Mouse (Mus musculus) heart, postnatal 4 days (tissue): ENCODE data around the gene Cryba2. TPM values are rescaled to one million over a fixed set of nuclear protein-coding genes. Genes with fewer than 3 reads are reported as not detected.

Source experiments
- DNase-seq: peaks from one replicate; pipeline ENCODE4 v3.0.0; 2021
- total RNA-seq, 2 experiments: library from RNA; stranded (reverse); gene quantifications; 2 replicates each; pipeline ENCODE4 v1.2.3; 2021

The Cryba2 gene
- total RNA-seq, 2 experiments from 2014 or later = not detected

DNA sequence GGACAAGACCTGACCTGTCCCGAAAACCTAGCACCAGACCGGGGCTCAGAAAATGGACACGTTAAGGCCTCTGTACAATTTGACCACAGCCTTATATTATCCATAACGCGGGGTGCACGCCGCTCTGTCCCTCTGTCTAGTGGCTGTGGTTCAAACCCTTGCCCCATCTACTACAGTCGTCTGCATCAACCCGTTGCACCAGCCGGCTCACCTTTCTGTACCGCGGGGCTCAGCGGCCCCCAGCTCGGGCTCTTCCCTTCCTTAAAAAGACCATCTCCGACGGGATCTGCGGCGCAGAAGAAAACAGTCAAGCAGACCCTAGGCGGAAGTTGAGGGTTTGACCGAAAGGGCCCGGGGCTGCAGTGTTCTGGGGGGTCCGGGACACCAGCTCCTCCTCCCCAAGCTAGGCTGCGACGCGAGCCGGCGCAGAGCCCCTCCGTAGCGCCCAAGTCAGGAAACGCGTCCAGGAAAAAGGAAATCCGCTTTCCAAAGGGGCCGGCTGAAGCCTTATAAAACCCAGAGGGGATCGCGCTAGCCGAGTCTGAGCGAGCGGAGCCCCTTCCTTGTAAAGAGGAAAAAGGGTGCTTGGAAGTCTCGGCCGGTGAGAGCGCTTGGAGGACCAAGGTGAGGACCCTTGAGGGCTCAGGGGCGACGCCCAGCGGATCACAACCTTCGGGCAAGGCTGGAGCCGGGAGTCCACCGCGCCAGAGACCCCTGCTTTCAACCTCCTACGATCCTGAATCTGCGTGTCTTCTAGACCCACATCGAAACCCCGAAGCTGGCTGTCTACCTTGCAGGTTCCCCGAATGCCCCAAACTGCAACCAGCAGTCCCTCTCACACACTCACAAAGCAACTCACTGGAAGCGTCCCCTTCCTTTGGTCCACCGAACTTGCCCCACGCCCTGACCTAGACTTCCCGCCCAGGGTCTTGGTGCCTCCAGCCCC lies 8.5 kb downstream of the Cryba2 start:
- no peak for DNase-seq

DNA sequence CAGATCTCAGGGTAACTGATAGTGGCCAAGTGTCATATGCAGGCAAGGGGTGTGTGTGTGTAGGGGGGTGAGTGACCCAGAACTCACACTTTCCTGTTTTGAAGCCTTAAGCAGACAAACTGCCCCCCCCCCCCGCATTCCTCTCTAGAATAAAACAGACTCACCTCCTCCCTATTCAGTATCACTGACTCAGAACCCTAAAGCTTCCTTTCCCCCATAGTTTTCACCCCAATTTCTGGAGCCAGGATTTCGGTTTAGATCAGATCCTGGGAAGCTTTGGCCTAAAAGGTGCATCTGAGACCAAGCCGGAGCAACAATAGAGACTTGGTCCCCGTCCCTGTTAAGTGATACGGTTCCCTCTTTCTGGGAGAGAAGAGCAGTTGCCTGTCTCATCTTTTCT lies 9.5 kb downstream of the Cryba2 start:
- no peak for DNase-seq

DNA sequence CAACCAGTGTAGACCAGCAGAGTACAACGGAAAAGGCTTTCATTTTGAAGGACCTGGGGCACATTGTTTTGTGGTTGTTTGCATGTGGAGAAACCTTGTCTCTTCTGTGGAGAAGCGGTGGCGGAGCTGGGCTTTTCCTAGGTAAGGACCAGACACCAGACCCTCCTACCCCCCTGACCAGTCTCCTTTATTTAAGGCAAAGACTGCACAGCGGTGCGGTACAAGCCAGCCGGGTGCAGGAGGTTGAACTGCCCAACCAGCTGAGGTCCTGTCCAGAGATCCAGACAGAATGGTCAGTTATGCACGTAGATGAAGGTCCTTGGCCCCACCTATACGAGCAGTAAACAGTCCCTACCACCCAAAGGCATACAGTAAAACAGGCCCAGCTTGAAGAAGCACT lies 10.1 kb downstream of the Cryba2 start:
- DNase-seq = no peak

DNA sequence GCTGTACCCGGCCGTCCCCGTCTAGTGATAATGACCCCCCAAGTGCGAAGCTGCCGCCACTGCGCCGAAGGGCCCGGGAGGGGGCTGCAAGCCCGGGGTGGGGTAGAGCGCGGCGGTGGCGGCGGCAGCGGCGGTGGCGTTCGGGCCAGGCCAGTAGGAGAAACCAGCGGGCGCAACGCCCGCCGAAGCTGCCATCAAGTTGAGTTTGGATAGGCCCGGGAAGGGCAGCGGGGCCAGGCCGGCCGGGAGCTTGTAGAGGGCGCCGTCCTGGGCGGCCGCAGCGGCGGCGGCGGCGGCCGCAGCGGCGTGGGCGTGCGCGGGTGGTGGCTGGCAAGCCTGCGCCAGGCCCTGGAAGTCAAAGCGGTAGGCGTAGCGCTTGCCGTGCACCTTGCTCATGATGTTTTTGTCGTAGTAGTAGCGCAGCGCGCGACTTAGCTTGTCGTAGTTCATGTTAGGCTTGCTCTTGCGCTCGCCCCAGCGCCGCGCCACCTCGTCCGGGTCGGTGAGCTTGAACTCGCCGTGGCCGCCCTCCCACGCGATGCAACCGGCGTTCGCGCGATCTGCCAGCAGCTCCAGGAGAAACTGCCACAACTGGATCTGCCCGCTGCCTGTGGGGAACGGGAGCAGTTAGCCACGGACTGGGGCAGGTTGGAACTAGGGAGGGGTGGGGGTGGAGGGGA lies 10.7 kb downstream of the Cryba2 start:
- DNase-seq = no peak

DNA sequence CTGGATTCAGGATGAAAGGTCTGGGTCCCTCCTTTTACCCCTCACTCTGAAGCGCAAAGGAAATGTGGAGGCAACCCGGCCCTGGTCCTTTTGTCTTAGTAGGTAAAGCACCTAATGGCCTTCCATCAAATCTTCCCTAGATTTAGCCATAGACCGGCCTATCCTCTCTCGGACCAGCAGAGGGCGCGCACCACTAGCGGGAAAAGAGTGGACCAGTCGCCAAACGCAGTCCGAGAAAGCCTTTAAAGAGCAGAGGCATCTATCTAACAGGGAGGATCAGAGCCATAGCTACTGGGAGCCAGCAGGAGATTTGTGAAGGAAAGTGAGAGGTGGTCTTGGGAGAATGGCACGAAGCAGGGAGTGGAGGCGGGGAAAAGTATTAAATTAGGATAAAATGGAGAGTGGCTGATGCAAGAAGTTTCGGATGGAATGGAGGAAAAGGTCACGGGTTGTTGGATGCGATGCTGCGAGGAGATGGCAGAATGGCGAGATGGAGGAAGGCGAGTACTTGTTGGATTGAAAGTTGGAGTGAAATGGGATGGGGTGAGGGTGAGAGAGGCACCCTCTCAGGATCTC lies 12.1 kb downstream of the Cryba2 start:
- peak; percentile 73 for DNase-seq

DNA sequence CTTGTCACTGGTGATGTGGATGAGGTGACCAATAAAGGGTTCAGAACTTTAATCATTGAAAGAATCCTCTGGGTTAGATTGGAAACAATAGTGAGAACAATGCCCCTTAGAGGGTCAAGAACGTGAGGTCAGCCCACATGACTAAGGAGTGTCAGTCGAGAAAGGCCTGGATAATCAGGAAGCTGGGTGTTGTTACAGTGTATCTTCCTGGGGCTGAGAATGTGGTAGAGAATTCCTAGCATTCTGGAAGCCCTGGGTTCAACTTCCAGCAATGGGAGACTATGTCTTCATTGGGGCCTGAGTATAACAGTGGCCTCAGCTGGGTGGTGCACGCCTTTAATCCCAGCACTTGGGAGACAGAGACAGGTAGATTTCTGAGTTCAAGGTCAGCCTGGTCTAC lies 15.7 kb downstream of the Cryba2 start:
- DNase-seq = no peak

DNA sequence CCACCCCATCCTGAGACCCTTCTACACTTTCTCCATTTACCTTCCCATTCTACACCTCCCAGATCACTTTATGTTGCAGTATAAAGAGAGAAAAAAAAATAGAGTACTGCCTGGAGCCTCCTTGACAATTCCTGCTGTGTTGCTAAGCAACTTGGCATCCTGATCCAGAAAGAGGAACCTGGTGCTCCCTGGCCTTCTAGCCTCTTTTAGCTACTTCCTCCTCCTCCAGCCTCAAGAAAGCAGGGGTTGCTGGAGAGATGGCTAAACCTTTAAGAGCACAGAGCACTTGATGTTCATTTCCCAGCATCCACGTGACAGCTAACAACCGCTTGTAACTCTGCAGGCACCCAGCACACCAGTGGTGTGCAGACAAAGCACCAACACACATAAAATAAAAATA lies 20.7 kb downstream of the Cryba2 start:
- no peak for DNase-seq

DNA sequence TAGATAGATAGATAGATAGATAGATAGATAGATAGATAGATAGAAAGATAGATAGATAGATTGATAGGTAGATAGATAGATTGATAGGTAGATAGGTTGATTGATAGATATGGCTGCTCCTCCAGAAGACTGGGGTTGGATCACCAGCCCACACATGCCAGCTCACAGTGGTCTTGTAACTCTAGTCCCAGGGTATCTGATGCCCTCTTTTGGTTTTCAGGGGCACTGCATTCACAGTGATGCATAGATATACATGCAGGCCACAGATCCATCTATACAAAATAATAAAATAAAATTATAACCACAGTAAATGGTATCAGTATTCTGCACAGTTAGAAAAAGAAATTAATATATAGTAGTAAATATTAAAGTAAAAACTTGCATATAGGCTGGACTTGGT lies 31.2 kb downstream of the Cryba2 start:
- no peak for DNase-seq

DNA sequence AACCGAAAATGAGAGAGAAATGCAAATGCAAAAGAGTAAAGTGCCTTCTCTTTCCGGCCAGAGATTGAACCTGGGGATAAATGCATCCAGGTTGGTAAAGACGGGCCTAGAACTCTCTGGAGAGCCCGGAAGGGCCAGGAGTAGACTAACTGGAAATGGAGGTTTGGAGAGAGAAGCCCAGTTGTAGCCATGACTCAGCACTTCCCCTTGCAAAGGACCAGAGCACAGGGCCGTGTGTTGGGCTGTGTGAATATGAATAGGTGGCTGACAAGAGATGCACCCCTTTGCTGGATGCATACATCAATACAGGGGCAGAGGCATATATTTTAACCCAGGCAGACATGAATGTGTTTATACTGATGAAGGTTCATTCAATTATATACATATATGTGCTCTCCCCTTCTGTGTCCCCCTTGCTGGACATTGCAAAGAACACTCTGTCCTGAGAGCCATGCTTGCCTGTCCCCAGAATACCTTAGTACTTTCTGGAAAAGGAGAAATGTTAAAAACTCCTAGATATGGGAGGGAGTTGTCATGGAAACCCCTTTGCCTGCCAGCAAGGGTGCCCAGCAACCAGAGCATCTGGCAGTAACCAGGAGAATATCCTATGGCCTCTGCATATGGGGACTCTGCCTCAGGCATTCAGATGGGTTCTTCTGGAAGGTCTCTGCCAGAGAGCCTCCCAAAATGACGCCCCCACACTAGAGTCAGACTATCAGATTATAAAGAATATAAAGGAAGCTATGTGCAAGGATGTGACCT lies 33.5 kb downstream of the Cryba2 start:
- DNase-seq = no peak

DNA sequence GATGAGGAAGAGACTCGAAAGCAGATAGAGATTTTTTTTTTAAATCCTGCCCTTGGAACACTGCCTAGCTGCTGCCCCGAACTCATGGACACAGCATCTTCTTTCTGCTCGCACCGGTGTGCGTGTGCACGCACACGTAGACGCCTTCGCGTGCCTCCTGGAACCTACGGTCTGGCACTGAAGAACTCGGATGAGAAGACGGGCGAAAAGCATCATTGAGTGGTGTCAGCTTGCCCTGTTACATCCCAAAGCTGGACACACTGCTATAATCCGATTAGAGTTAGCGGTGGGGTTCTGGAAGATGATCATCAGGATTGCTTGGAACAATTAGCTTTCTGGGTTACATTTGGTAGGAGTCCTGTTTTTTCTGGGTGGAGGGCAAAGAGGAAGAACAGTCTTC lies 34.1 kb downstream of the Cryba2 start:
- DNase-seq = no peak

DNA sequence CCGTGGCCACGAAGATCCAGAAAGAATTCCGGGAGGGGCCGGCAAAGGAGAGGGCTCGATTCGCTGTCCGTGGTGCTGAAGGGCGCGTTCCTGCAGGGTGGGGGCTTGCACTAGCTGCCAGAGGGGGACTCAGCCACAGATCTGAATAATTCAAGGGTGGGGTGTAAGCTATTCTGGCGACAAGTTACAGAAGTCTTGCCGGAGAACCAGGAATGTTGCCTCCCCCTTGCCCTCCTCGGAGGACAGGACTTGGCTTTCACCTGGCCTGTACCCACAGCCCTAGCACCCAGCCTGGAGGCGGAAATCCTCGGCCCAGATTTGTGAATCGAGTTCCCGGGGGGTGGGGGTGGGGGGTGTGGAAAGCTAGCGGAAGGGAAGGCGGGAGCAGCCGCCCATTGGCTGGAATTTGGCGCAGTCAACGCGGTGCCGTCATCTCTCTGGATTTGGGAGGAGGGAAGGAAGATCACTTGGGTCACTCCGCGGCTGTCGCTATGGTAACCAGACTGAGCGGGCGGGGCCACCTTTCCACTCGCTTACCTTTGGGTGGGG lies 34.7 kb downstream of the Cryba2 start:
- peak; percentile 81 for DNase-seq

DNA sequence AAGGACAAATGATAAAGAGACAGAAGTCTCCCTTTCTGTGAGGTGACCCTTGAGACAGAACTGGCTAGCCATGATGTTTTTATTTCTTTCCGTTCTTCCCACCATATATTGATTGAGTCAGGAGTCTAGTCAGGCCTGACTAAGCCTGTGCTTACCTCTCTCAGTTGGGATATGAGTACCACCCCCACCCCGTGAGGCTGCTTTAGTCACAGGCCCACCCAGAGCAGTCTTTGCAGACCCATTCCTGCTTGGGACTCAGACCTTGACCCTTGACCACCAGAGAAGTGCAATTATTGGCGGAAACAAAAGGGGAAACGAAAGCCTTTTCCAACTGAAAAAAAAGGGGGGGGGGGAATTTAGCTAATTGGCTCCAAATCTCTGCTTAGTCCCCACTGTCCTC lies 35.3 kb downstream of the Cryba2 start:
- DNase-seq = no peak

DNA sequence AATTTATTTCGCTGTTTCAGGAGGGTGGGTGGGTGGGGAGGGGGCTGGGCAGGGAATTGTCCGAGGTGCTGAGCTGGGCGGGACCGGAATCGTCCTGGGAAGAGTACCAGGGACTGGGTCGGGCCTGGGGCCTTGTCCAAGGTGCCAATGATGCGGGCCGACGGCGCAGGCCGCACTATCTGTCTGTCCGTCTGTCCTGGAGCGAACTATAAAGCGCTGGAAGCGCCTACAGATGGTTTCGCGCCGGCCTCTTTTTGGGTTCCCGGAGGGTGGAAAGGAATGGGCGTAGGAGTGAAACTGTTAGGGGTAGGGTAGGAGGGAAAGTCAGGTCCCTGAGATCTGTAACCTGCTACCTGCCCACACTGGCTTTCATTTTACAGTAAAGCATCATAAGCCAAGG lies 35.7 kb downstream of the Cryba2 start:
- peak; percentile 8 for DNase-seq

DNA sequence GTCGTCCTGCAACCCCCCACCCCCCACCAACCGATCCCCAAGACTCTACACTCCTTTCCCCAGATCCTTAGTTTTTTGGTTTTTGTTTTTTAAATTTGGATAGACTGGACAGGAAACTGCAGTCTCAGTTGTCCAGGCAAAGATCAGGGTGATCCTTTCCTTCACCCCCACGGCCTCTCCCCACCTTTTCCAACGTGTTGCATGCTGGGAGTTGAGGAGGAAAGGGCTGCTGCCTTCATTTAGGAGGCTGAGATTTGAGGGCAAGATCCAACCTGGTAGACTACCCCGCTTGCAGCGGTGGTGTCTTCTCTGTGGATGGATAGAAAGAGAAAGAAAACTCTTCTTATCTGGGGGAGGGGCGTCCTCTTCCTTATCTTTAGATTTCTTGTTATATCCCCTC lies 36.2 kb downstream of the Cryba2 start:
- no peak for DNase-seq

DNA sequence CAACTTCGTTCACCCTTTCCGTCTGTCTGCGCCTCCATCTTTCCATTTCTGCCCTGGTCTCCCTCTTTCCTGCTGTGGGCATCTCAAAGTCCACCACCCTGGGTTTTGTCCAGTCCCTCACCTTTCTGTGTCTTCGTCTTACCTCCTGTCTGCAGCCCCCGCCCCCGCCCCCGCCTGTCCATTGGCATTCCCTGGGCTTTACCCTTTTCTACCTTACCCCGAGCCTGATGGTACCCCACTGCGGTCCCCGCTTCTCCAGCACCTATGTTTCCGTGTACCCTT lies 36.6 kb downstream of the Cryba2 start:
- no peak for DNase-seq

DNA sequence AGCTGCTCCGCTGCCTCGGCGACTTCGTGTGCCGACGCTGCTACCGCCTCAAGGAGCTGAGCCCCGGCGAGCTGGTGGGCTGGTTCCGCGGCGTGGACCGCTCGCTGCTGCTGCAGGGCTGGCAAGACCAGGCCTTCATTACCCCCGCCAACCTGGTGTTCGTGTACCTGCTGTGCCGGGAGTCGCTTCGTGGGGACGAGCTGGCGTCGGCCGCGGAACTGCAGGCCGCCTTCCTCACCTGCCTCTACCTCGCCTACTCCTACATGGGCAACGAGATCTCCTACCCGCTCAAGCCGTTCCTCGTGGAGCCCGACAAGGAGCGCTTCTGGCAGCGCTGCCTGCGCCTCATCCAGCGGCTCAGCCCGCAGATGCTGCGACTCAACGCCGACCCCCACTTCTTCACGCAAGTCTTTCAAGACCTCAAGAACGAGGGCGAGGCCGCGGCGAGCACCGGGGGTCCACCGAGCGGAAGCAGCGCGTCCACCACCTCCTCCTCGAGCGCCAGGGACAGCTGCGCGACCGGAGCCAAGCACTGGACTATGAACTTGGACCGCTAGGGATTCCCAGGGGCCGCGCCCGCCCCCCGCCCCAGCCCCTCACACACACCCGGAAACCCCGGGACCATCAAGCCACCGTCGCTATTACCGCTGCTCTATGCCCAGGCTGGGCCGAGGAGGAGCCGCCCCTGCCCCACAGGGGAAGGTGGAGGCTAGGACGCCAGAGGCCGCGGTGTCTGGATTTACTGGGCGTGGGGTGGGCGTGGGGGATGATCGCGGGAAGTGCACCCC lies 37.1 kb downstream of the Cryba2 start:
- no peak for DNase-seq

DNA sequence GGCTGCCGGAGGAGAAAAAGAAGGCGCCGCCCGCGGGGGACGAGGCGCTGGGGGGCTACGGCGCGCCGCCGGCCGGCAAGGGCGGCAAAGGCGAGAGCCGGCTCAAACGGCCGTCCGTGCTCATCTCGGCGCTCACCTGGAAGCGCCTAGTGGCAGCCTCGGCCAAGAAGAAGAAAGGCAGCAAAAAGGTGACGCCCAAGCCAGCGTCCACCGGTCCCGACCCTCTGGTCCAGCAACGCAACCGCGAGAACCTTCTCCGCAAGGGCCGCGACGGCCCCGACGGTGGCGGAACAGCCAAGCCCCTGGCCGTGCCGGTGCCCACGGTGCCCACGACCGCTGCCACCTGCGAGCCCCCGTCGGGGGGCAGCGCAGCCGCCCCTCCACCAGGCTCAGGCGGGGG lies 37.8 kb downstream of the Cryba2 start:
- DNase-seq = peak; percentile 13

DNA sequence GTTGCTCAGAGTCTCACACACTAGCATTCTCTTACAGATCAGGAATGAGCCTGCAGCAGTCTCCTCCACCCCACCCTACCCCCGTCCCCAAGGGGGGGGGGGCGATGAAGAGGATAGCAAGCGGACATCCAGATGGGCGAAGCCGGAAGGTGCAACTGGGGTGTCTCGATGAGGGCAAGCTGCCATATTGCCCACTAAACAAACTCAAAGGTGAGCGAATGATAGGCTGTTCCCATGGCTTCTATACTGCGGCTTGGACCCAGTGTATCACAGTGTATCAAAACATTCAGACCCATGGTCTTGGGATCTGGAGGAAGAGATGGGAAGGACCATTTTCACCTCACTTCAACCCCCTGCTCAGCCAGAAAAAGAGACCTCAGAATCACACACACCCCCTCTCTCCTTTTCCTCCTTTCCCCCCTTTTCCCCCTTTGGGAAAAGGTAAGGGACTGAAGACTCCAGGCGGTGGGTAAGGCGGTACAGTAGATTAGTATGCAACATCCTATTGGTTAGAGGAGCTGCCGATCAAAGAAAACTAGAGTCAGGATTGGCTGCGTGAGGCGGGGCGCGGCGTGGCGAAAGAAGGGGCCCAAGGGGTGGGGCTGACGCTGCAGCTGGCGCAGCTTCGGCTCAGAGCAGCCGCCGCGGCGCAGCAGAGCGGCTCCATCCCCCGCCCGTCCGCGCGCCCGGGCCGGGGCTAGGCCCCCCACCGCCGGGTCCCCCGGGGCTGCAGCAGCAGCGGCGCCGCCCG lies 38.5 kb downstream of the Cryba2 start, which contains the start of gene Cdk5r2:
Gene Cdk5r2, plus strand, starts transcription at position 629 of the 751 bp plus-strand sequence.
- DNase-seq = peak; percentile 78

DNA sequence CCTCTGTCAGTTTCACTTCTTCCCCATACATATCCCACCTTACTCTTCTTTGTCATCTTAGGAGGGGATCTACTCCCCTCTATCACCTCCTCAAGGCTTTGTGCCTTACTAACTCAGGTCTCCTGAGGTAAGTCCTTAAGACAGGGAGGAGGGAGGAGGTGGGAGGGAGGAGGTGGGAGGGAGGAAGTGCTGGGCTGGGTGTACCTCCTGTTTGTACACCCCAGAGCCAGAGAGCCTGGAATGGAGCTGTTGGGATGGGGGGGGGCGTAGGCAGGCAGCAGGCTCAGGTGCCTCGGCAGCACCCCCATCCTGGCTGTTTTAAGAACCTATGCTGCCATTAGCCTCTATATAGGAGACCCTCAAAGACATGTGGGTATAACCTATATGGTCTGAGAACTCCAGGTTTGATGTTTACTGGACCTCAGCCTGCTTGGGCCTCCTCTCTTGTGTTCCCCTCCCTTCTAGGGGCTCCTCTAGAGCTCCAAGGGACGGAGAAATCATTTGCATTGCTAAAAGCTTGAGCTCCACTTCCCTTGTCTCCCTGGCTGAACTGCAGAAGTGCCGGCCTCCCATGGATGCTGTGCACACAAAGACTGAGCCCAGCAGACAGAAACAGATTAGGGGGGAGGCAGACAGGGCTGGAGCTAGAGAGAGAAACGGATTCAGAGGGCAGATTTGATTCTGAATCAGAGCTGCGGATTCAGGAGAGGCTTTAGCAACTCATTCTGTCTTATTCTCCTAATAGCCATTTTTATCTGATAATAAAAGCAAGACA lies 41.8 kb downstream of the Cryba2 start:
- DNase-seq = no peak

DNA sequence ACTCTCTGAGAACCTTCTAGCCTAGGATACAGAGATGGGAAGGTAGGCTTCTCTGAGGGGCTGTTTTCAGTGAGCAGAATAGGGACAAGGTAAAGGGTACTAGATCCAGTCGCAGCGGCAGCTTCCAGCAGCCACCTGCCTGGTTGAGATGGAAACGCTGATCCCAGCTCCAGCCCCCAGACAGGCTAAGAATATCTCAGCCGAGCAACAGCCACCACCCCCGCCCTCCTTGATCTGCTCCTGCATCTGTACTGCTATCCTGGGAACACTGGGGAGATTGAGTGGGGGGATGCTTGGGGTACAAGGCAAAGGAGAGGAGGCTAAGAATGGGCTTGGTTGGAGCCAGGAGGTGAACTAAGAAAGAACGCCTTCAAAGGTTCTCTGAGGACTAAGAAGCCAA lies 42.7 kb downstream of the Cryba2 start:
- no peak for DNase-seq
